Mouse (Mus musculus) frontal cortex, postnatal 14 days (tissue): ENCODE results near the gene Iqsec1.

ENCODE experiments used
- DNase-seq, 2 experiments: peaks; one replicate each; pipeline ENCODE4 v3.0.0; 2022; ENCODE audit warnings: low spot score in 2 of 2

The Iqsec1 gene

DNA sequence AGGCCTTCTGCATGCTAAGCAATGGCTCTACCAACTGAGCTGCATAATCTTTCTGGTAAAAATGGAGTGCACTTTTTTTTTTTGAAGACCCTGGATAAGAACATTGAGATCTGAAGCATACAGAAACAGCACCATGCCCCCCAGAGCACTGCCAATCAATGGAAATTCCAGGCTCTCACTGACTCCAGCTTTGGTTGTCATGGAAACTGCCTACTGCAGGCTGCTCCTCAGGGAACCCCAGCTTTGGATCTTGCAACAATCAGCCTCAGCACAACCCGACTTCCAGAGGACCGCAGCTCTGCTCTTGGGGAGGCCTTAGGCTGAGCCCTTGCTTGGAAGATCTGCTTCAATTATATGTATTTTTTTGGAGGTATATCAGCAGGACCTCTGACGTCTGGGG is 201.9 kb downstream of the Iqsec1 start:
- no peak for DNase-seq

- no peak for DNase-seq
Observed at GRCm38 (mm10) chr6:90783945-90784344, 204.5 kb downstream of the Iqsec1 start.

DNA sequence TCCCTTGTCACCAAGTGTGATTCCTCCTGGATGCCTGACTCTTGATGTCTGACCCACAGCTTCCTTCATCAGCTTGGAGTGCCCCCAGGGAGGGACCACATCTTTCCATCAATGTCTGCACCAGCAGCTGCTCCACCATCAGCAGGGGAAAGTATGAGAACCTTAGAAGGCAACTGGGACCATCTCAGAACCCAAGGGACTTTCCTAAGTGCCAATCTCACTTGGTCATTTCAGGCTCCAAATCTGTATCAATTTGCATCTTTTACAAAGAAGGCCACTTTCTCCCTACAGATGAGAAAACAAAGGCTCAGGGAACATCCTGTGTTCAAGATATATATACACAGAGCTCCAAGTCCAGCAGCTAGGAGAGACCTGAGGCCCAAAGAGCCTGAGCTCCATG is 205.3 kb downstream of the Iqsec1 start:
- DNase-seq = no peak

DNA sequence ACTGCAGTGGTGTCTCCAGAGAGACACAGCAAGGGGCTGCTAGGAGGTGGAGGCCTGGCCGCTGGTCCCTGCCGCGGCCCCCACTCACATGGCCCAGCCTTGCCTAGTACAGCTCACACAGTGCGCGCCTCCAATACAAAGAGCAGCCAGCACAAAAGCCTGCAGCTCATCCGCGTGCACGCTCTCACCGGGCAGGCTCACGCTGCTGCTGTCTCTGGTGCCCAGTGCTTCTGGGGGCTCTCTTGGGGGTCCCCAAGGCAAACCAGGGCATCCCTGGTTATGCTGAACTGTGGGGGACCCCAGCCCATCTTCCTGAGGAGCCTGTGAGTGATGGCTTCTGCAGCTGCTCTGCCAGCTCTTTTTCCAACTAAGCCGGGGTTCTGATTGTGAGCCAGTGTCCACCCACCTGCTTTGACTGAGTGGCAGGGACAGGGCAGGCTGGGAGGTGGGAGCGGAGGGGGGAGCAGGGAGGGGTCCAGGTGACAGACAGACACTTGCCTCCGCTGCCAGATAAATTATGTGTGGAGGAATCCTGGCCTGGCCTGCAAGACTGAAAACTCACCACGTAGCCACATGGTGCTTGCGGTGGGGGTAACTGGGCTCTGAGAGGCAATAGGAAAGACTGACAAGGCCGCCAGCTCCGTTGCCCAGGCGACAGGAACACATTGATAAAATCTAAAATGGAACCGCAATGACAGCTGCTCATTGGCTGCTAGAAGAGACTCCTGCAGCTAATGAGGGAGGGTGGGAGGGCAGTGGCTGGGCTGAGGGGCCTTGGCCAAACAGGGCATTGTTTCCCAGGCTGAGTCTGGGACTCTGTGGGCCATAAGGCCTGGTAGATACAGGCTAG is 206.3 kb downstream of the Iqsec1 start:
- peak; percentile 43 to 61 for DNase-seq

DNA sequence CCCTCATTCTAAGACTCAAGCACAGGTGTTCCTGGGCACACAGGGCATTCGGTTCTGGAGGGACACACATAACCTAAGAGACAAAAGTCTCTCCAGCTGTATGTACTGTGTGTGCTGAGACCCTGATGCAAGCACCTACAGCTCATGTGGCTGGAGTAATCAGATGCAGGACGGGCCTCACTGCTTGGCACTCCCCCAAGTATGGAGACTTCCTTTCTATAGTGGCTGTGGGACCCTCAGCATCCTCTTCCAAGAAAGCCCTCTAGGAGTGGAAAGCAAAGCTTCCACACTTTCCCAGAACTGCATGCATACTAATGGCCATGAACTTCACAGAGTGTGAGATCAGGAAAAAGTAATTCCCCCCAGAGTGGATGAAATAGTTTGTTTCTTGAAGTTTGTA is 208.0 kb downstream of the Iqsec1 start:
- DNase-seq = no peak

DNA sequence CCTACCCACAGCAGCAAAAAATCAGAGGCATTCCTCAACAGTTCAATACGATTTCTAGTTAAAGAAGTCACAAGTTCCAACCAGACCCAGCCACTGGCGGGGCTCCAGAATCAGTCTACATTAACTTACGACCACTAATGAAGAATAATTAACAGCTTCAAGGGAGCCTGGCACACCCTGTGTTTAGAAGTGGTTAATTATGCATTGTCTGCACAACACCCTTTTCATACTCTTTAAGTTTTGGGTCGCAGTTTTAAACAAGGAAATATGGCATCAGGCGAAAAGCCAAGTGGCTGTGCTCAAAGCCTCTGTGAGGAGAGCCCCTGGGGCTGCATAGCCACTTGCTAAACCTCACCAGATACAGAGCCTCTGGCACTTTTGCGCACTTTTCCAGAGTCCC is 209.6 kb downstream of the Iqsec1 start:
- no peak for DNase-seq

- DNase-seq = no peak
Observed at GRCm38 (mm10) chr6:90777302-90777701, 211.2 kb downstream of the Iqsec1 start.

DNA sequence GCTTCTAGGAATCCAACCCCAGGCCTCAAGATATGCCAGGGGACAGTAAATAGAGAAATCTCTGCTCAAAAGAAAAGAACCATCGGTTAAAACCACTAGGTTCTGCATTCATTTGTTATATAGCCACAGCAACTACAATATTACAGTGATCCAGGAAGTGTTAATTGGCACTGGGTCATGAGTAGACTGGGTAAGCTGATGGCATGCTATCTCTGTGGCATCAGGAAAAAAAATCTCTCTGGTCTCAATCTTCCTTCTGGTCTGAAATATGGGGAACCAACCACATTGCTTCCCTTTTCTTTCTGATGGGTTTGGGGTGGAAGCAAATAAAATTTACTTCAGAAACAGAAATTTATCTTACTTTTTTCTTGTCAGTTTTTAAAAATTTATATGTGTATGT is 212.9 kb downstream of the Iqsec1 start:
- no peak for DNase-seq

- DNase-seq = no peak
Observed at GRCm38 (mm10) chr6:90773811-90774233, 214.7 kb downstream of the Iqsec1 start.

- no peak for DNase-seq
Observed at GRCm38 (mm10) chr6:90772120-90772519, 216.4 kb downstream of the Iqsec1 start.

DNA sequence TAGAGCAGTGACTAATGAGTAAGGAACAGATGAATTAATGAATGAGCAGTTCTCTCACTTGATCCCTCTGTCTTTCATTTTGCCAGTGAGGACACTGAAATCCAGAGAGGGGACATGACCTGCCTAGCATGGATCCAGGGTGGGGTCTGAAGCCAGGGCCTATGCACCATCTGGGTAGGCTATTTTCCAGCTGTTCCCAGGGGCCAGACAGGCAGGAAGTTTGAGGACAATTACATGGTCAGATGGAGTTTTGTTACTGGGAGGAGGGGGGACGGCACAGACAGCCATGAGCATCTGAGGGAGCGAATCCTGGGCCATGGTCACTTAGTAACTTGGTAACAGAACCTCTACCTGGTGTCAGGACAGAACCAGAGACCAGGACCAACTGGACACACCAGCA is 220.0 kb downstream of the Iqsec1 start:
- no peak for DNase-seq

- DNase-seq = no peak
Observed at GRCm38 (mm10) chr6:90767874-90768273, 220.6 kb downstream of the Iqsec1 start.

DNA sequence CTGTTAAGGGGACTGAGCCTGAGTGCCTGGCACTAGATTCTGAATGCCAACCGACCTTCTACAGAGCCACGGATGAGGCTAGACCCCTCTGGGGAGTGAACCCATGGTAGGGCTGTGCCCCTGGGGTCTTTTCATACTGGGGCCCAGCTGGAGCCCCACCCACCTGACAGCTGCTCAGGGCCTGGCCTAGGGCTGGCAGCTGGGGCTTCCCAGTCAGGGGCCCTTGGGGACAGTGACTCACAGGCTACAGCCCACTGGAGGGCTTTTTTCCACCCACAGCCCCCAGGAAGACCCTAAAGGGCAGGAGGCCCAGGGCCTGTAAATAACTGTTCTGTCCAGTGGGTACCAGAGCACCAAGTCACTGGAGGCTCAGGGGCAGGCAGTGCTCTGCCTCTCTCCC is 223.7 kb downstream of the Iqsec1 start:
- DNase-seq = no peak

DNA sequence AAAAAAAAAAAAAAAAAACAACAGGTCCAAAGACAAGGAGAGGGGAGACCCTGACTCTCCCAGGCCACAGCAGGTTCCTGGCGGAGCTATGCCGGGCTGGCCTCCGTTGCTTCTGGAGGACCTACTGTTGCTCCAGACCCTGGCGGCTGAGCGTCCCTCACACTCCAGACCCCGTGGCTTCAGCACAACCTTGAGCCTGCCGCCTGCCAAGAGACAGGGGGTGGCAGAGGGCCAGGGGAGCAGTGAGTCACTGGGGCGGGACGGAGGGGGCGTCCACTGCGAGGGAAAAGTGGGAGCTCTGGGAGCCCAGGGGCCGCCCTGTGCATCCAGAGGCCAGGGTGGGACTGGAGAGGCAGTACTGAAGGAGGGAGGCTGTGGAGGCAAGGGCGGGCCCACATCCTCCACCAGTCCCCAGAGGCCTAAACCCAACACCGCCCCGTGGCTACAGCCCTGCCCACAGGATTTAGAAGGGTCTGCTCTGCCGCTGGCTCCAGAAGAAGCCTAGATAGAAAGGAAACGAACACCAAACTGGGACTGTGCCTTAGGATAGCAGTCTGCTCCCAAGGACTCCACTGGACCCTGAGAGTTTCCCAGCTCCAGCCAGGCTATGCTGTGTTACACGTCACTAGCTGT is 224.4 kb downstream of the Iqsec1 start:
- peak; percentile 33 to 49 for DNase-seq

- no peak for DNase-seq
Observed at GRCm38 (mm10) chr6:90763295-90763694, 225.2 kb downstream of the Iqsec1 start.

DNA sequence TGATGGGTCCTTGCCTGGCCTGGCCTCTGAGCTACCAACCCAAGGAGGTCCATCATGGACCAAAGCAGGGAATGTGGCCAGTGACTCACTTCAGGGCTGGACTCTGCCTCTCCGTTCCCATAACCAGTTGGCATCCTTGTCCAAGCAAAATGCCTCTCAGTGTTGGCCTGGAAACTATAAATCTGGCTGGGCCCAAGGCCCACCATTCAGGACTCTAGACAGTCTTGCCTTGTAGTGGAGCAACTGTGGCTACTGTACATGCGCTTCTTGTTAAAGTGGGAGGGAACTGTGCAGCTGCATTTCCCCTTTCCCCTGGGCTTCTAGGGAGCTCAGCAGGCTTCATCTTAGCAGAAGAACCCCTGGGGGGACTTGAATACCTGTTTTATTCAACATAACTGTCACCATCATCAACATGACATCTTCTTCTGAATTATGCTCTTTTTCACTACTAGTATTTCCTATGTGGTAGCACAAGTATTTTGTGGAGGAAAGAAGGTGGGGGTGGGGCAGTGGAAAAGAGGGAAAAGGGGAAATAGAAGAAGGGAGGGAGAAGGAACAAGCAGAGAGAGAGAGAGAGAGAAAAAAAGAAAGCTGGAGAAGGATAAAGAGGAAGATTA is 226.3 kb downstream of the Iqsec1 start:
- no peak for DNase-seq

DNA sequence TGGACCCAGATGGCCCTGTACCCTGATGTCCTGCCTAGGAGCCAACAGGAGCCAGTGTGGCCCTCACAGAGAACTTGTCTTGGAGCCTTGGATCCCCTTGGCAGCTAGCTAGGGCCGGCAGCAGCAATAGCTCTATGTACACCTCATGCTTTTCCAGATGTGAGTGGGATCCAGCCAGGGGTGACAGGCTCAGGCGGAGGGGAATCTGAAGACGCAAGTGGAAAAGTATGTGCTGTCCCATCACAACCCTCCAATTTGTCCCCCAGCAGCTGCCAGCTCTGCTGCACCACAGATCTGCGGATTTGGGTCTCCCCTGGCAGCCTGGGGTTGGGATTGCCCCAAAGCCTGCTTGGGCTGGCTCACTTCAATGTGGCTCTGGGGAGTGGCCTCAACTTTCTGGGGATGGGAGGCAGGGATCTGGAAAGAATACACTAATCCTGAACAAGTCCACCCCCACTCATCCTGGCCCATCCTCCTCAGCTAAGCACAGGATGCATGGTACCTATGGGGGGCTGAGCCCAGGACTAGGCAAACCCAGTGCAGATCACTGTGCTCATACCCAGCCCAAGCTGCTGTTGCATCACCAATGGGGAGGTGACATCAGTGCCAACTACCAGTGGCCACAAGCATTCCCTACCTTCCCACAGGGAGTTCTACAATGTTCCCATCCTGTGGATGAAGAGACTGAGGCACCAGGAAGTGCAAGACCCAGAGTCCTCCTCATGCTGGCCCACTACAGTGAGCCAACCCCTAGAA is 227.0 kb downstream of the Iqsec1 start:
- DNase-seq = no peak

DNA sequence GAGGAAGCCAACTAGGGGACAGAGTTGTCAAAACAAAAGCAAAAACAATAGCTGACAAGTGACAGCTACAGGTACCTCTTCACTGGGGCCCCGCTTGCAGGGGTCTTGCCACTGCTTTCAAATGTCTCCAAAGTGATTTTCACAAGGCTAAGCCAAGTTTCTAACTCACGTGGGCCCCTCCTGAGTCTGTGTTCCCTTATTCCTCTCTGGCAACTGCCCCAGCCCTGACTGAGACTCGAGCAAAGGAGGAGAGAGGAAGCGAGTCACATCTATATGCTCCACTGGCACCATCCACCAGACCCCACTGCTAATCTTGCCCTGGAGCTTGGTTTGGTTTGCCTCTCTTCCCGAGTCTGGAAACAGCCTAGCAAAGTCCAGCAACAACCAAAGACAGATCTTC is 227.6 kb downstream of the Iqsec1 start:
- DNase-seq = no peak

- DNase-seq = no peak
Observed at GRCm38 (mm10) chr6:90759754-90760153, 228.7 kb downstream of the Iqsec1 start.

DNA sequence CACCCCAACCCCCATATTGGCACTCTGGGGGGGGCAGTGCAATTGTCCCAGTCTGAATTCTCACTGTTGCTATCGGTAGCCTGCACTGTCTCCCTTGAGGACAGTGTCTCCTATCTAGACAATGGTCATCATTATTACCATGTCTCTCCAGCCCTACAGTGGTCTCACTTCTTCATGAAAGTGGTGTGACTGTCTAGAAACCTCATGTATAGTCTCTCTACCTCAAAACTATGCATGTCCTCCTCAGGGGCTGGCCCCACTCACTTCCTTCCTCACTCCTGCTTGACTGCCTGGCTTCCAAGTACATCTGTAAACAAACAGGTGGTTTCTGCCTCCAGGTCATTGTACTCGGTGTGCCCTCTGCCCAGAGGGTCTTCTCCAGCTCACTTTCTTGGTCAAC is 230.3 kb downstream of the Iqsec1 start:
- no peak for DNase-seq

DNA sequence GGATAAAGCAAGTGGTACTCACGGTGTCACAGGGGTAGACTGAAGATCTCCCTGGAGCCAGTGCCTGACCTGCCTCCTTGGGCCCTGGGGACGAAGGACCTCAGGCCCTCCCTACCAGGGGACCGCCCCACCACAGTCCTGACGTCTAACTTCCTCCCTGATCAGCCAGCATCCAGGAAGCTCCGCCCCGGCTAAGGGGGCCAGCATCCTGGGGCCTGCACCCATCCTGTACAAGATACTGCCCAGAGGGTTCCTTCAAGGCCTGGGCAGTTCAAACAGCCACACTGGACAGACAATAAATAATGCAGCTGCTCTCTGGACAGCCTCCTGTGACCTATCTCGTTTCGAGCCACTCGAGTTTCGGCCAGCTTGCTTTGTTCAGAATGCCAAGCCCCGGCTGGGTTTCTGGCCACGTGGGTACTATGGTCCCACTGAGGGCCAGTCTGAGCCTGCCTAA is 231.0 kb downstream of the Iqsec1 start:
- no peak for DNase-seq

- no peak for DNase-seq
Observed at GRCm38 (mm10) chr6:90756561-90756960, 231.9 kb downstream of the Iqsec1 start.
